In the genomic region with DNA sequence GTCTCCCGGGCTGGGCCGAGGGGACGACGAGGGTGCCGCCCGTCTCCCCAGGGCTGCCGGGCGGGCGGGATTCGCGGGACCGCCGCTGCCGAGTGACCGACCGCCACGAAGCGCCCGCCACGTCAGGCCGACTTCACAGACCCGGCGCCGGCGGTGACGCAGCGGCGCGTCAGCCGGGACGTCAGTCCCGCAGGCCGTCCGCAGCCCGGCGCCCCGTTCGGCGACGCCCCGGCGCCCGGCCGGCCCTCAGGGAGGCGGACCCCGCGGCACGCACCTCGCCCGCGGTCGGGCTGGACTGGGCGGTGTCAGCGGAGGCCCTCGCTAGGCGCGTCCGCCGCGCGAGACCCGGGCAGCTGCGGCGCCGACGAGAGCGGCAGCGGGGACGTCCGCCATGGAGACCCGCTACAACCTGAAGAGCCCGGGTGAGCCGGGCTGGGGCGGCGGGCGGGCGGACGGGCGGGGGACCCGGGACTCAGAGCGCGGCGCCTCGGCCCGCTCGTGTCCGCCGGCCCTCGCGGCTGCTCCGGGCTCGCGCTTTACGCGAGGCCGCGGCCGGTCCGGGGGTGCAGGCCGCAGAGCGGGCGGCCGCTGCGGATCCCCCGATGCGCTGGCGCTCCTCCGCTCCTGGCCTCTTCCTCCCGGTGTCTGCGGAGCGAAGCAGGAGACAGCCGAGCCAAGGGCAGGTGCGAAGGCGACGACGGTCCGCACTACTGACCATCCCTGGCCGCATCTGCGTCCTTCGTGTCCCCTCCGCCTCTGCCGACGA, we compare ENCODE assay signal across 8 mouse cellular contexts. TPM values are rescaled to one million over a fixed set of nuclear protein-coding genes. Genes with fewer than 3 reads are reported as not detected.
DNase-seq lines count a peak whose midpoint lies in the region; ATAC-seq lines count a peak whose summit lies in the region.

A gene (plus strand): TSS at position 222 of the 766 bp plus-strand sequence.

- peak within 1 kb of the TSS; percentile 54 for H3K4me3 ChIP-seq in hindbrain, embryonic 11.5 days (ENCODE audit: low read depth, low read length)

- H3K9me3 ChIP-seq in hindbrain, embryonic 11.5 days (ENCODE audit: control insufficient read depth, low read length), result no peaks in the 10 kb centered on the region

- ATAC-seq in hindbrain, embryonic 11.5 days (ENCODE audit: low FRiP score), result peak; percentile 95

- H3K36me3 ChIP-seq in hindbrain, embryonic 11.5 days (ENCODE audit: control insufficient read depth, insufficient read depth, low read length), result no peaks in the 10 kb centered on the region

- no peaks in the 10 kb centered on the region for H3K27me3 ChIP-seq in hindbrain, embryonic 11.5 days (ENCODE audit: control insufficient read depth, insufficient read depth, low read length)

- 0% methylated on average over 93 of the region's 123 CpGs for WGBS in hindbrain, embryonic 11.5 days

- peak within 1 kb of the TSS; percentile 65 for H3K4me2 ChIP-seq in hindbrain, embryonic 11.5 days (replicated peaks; ENCODE audit: low read depth, low read length)

- peak; percentile 92 for DNase-seq in MN1 (ENCODE audit: low spot score)
- DNase-seq in cerebellum, adult 9-10 months, result peak; percentile 87
- peak; percentile 66 to 84 for DNase-seq in frontal cortex, adult 2 months (ENCODE audit: extremely low spot score in 1 of 2, low spot score in 1 of 2)
- peak; percentile 92 for DNase-seq in hindbrain, embryonic 11.5 days (ENCODE audit: low spot score)
- peak; percentile 82 to 91 for DNase-seq in layer of hippocampus, postnatal 10 days (ENCODE audit: low spot score in 2 of 2)
- DNase-seq in lung, postnatal 10 days, result peak; percentile 93
- DNase-seq in ovary, postnatal 36 days (ENCODE audit: low spot score), result peak; percentile 93
- DNase-seq in thymus, postnatal 25 days, result peak; percentile 77

- H3K4me1 ChIP-seq in hindbrain, embryonic 11.5 days (replicated peaks; ENCODE audit: control insufficient read depth, insufficient read depth, low read length), result no peaks in the 10 kb centered on the region

- peak within 1 kb of the TSS; percentile 93 for H3K9ac ChIP-seq in hindbrain, embryonic 11.5 days (ENCODE audit: low read depth, low read length)

- peak within 1 kb of the TSS; percentile 91 for H3K27ac ChIP-seq in hindbrain, embryonic 11.5 days (ENCODE audit: low read depth, low read length)

RNA-seq across cellular contexts. Expression of the gene that starts here (rescaled TPM):
- polyA plus RNA-seq in frontal cortex, adult 2 months (2012; rRNA removed), result 52.2 and 54.4 TPM in 2 replicates
- 50.4 and 62.8 TPM in 2 replicates for polyA plus RNA-seq in hindbrain, embryonic 11.5 days (2014; fragmentation: Nextera tagmentation; extraction: Ambion mirVana)
- total RNA-seq in layer of hippocampus, postnatal 10 days (2021), result 100 to 1,000 TPM in 1 of 2 experiments, 10 to 100 TPM in 1; 89.4 to 109 TPM

Comparison
In these comparisons a context has a peak if more than half of its experiments do, and no peak if none do; other contexts are left out.
1. Peak in every context shown above with its lines: DNase-seq, ATAC-seq, H3K4me3 ChIP-seq and H3K27ac ChIP-seq.